Comparison of ENCODE assay signal across 12 mouse cellular contexts in the genomic region with DNA sequence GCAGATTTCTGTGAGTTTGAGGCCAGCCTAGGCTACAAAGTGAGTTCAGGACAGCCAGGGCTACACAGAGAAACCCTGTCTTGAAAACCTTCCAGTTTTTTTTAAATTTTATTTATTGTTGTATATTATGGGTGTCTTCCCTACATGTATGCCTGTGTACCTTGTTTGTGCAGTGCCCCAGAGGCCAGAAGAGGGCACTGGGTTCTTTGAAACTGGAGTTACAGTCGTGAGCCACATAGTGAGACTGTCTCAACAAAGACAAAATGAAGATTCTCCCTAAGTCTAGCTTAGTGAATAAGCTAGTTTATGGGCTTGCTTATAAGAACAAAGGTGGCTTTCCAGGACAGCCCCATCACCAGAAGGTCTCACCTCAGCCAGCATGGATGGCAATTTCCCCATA. TPM values are rescaled to one million over a fixed set of nuclear protein-coding genes. Genes with fewer than 3 reads are reported as not detected.
DNase-seq lines count a peak whose midpoint lies in the region; ATAC-seq and TF ChIP-seq lines count a peak whose summit lies in the region.
"Had no signal": no experiment of that assay in that cellular context is flagged by ENCODE, and none has a peak within 500 bp of the region (broad histone marks: within the 10 kb centered on the region; RNA-seq: fewer than 3 reads in every experiment).

No protein-coding gene starts in this region.

- no peak overlapping the region for H3K9ac ChIP-seq in heart, postnatal 0 days (replicated peaks; ENCODE audit: low read depth, low read length)
- H3K9ac ChIP-seq: lung, embryonic 14.5 days had no signal

- no peak overlapping the region for H3K4me2 ChIP-seq in heart, postnatal 0 days (ENCODE audit: low read depth, low read length)
- H3K4me2 ChIP-seq: lung, embryonic 14.5 days had no signal

- DNase-seq in heart, postnatal 0 days (ENCODE audit: low spot score) = no peak
- no peak for DNase-seq in heart, adult 18-20 months
- DNase-seq in A20 (ENCODE audit: low read depth, low spot score) (peak; percentile 48), MN1 (ENCODE audit: low spot score) (no peak)
- peak; percentile 63 for DNase-seq in induced T-regulatory cell, adult 2 months (ENCODE audit: low read depth)
- peak; percentile 45 for DNase-seq in splenic B cell, adult 2 months (ENCODE audit: low read depth, low spot score)
- no peak for DNase-seq in retina, embryonic 14.5 days (ENCODE audit: low spot score)
- no peak for DNase-seq in ovary, postnatal 36 days (ENCODE audit: low spot score)
- DNase-seq: adrenal gland, postnatal 25 days; kidney, adult 11 months; lung, embryonic 14.5 days had no signal

- no peaks in the 10 kb centered on the region for H3K27me3 ChIP-seq in heart, postnatal 0 days (ENCODE audit: control insufficient read depth, insufficient read depth, low read length)
- H3K27me3 ChIP-seq in splenic B cell, adult 2 months (ENCODE audit: control insufficient read depth, insufficient read depth, low read length, poor library complexity, severe bottlenecking) = no peaks in the 10 kb centered on the region

- peaks cover 12% of the 10 kb centered on the region; the same call in 1 of the 2 replicates for H3K4me1 ChIP-seq in heart, postnatal 0 days (ENCODE audit: control insufficient read depth, insufficient read depth)

- H3K9me3 ChIP-seq in heart, postnatal 0 days (replicated peaks; ENCODE audit: control insufficient read depth, low read length) = no peaks in the 10 kb centered on the region

- no peak overlapping the region for H3K27ac ChIP-seq in heart, postnatal 0 days (ENCODE audit: low read depth)

- H3K4me3 ChIP-seq in heart, postnatal 0 days (ENCODE audit: low read depth, low read length) = no peak overlapping the region
- H3K4me3 ChIP-seq: myocyte had no signal

- TF ChIP-seq CTCF in heart, postnatal 0 days (IDR thresholded peaks at IDR 0.05; ENCODE audit: low read depth) = peak; percentile 17; the same call in 1 of the 2 replicates

- H3K36me3 ChIP-seq in heart, postnatal 0 days (replicated peaks; ENCODE audit: control insufficient read depth, insufficient read depth, low read length) = no peaks in the 10 kb centered on the region
- no peaks in the 10 kb centered on the region for H3K36me3 ChIP-seq in splenic B cell, adult 2 months (ENCODE audit: control insufficient read depth, insufficient read depth, low read length, poor library complexity, severe bottlenecking)

- ATAC-seq in heart, postnatal 0 days (ENCODE audit: insufficient read depth, low read depth) = no peak

- WGBS in heart, postnatal 0 days = 46% methylated on average over 1 of the region's 1 CpGs

- no peak for TF ChIP-seq EP300 in heart, postnatal 0 days (IDR thresholded peaks at IDR 0.05; ENCODE audit: low read depth)

RNA-seq across cellular contexts. Expression of a gene that starts 25.4 kb away (rescaled TPM):
- total RNA-seq in heart, postnatal 0 days (2014; rRNA removed; ENCODE audit: low replicate concordance) = 26.4 and 33.5 TPM in 2 replicates
- polyA plus RNA-seq in heart, postnatal 0 days (2015; fragmentation: Nextera tagmentation; extraction: Ambion mirVana) = 15.2 and 16.1 TPM in 2 replicates
- total RNA-seq in heart, adult 18-20 months (2021) = 10 to 100 TPM; 42.3 to 48.8 TPM

Comparison
In these comparisons a context has a peak if more than half of its experiments do, and no peak if none do; other contexts are left out.
1. DNase-seq: peak in A20 (single experiment), induced T-regulatory cell, adult 2 months (single experiment) and splenic B cell, adult 2 months (single experiment); none in heart, postnatal 0 days (single experiment), heart, adult 18-20 months (0 of 2), retina, embryonic 14.5 days (single experiment), MN1 (single experiment) and ovary, postnatal 36 days (single experiment).